Mouse (Mus musculus) midbrain, postnatal 0 days (tissue): ENCODE results near the gene Scaper. TPM values are rescaled to one million over a fixed set of nuclear protein-coding genes. Genes with fewer than 3 reads are reported as not detected.

Experiments
- ATAC-seq: fragments of 200-750 bp; cut with Nextera tagmentation; 2 replicates; pipeline ENCODE4 v1.8.0; 2017; ENCODE audit warnings: moderate number of reproducible peaks, mild to moderate bottlenecking, moderate TSS enrichment, moderate library complexity; ENCODE audit not compliant: low FRiP score
- DNase-seq: peaks from one replicate; pipeline ENCODE4 v3.0.0-alpha.2; 2015; ENCODE audit warnings: low spot score
- H3K27ac ChIP-seq: fragments of 300-500 bp; sonication (generic); 2 replicates; pipeline ENCODE4 v1.5.1; 2014; ENCODE audit warnings: low read depth, mild to moderate bottlenecking, low read length, mixed read lengths
- H3K27me3 ChIP-seq: fragments of 300-500 bp; sonication (generic); 2 replicates; pipeline ENCODE4 v1.6.1; 2014; ENCODE audit warnings: low read length, control low read depth, mixed read lengths; ENCODE audit not compliant: insufficient read depth
- H3K36me3 ChIP-seq: fragments of 300-500 bp; sonication (generic); 2 replicates; pipeline ENCODE4 v1.6.1; 2014; ENCODE audit warnings: low read length, control low read depth, mixed read lengths; ENCODE audit not compliant: insufficient read depth
- H3K4me1 ChIP-seq: fragments of 300-500 bp; sonication (generic); 2 replicates; pipeline ENCODE4 v1.6.1; 2014; ENCODE audit warnings: mild to moderate bottlenecking, control low read depth, antibody characterized with exemption, low read length, mixed read lengths; ENCODE audit not compliant: insufficient read depth
- H3K4me2 ChIP-seq: fragments of 300-500 bp; sonication (generic); 2 replicates; pipeline ENCODE4 v1.6.1; 2014; ENCODE audit warnings: low read depth, mild to moderate bottlenecking, low read length, mixed read lengths; ENCODE audit not compliant: poor library complexity, severe bottlenecking
- H3K4me3 ChIP-seq: fragments of 300-500 bp; sonication (generic); 2 replicates; pipeline ENCODE4 v1.5.1; 2014; ENCODE audit warnings: low read depth, mild to moderate bottlenecking, low read length, moderate library complexity
- H3K9ac ChIP-seq: fragments of 300-500 bp; sonication (generic); replicated peaks from 2 replicates; pipeline ENCODE4 v1.6.1; 2014; ENCODE audit warnings: mild to moderate bottlenecking, low read length, moderate library complexity, mixed read lengths; ENCODE audit not compliant: poor library complexity, severe bottlenecking
- H3K9me3 ChIP-seq: fragments of 300-500 bp; sonication (generic); 2 replicates; pipeline ENCODE4 v1.6.1; 2016; ENCODE audit warnings: low read length, control low read depth
- CTCF ChIP-seq: IDR thresholded peaks from 2 replicates; pipeline ENCODE4 v1.5.1; 2016; ENCODE audit warnings: antibody characterized with exemption, mild to moderate bottlenecking
- WGBS: fragments of 180-500 bp; shearing (Covaris S2); extraction: QIAGEN DNeasy Blood & Tissue Kit; methylation state at CpG from one replicate; pipeline ENCODE4 v1.1.7; 2014; 5-methylcytosine and 5-hydroxymethylcytosine counted together
- polyA plus RNA-seq: library from polyadenylated mRNA; unstranded; fragments of >200 nt; fragmentation: Nextera tagmentation; extraction: Ambion mirVana; gene quantifications from 2 replicates; pipeline ENCODE4 v1.2.1, GENCODE M21; 2015
- total RNA-seq: library from RNA; depleted of rRNA; stranded (reverse); fragments of >200 nt; gene quantifications from 2 replicates; pipeline ENCODE4 v1.2.3, GENCODE M21; 2014

Gene Scaper
- total and polyA plus RNA-seq, 2 experiments from 2014 or later: 36.8 to 40.5 TPM

DNA sequence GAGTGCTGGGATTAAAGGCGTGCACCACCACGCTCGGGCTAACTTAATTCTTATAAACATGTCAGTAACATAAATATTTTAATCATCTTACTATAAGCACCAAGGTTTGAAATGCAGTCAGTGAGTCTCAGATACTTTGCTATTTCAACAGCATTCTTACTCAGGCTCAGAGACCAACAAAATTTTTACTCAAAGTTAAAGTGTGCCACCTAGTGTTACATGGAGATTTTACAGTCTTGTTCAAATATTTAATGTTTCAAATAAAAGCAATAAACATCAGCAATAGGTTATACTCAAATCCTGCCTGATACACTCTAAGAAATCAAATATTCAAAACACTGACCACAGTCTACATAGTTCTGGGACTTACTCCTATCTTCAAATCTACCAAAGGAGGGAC, 19.3 kb downstream of the Scaper start:
- H3K36me3 ChIP-seq: 0 out of 2 replicates have a peak, but pooled peaks cover 3% of the 10 kb centered on the region
- no peak overlapping the region for H3K27ac ChIP-seq
- no peak overlapping the region for H3K4me2 ChIP-seq
- DNase-seq: peak; percentile 71
- no peaks in the 10 kb centered on the region for H3K27me3 ChIP-seq
- H3K4me3 ChIP-seq: no peak overlapping the region
- no peaks in the 10 kb centered on the region for H3K4me1 ChIP-seq
- ATAC-seq: no peak
- no peaks in the 10 kb centered on the region for H3K9me3 ChIP-seq
- TF ChIP-seq CTCF: peak; percentile 74
- 73% methylated on average over 3 of the region's 3 CpGs for WGBS
- no peak overlapping the region for H3K9ac ChIP-seq

DNA sequence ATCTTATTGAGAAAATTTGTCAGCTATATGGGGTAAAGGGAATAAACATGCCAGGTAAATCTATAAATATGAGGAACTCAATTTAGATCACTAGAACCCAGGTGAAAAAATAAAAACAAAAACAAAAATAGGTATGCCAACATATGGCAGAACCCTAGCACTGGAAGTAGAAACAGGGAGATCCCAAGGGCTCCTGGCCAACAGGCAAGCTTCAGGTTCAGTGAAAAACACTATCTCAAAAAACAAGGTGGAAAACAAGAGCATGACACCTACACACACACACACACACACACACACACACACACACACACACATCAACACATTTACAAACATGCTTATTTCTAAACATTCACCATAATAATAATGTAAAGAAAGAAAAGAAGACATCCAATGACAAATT, 21.2 kb downstream of the Scaper start:
- H3K36me3 ChIP-seq: peaks cover 7% of the 10 kb centered on the region; the same call in 1 of the 2 replicates
- ATAC-seq (no peak), DNase-seq (no peak)
- H3K4me1 ChIP-seq: no peaks in the 10 kb centered on the region
- no peak overlapping the region for H3K4me3 ChIP-seq
- no peaks in the 10 kb centered on the region for H3K27me3 ChIP-seq
- TF ChIP-seq CTCF: no peak
- H3K27ac ChIP-seq: no peak overlapping the region
- no peak overlapping the region for H3K4me2 ChIP-seq
- H3K9me3 ChIP-seq: no peaks in the 10 kb centered on the region
- no peak overlapping the region for H3K9ac ChIP-seq

DNA sequence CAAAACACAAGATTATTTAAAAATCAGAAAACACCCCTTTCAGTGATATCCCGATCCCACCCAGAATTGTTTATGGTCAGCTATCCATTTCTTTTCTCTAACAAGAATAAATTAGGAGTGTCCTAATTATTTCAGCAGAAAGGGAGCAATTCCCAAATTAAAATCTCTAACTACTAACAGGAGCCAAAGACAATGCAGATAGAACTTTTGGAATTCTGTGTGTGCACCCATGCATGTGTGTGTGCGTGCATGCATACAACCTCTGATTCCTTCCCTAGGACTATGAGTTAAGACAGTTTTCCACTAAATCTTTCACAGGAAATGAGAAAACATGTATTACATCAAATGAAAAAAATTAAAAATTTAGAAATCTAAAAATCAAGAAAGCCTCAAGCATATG, 26.4 kb downstream of the Scaper start:
- H3K4me3 ChIP-seq: no peak overlapping the region
- TF ChIP-seq CTCF: no peak
- DNase-seq: no peak
- H3K4me1 ChIP-seq: no peaks in the 10 kb centered on the region
- H3K9ac ChIP-seq: no peak overlapping the region
- no peak for ATAC-seq
- WGBS: 79% methylated on average over 2 of the region's 2 CpGs
- no peaks in the 10 kb centered on the region for H3K27me3 ChIP-seq
- no peaks in the 10 kb centered on the region for H3K9me3 ChIP-seq
- H3K4me2 ChIP-seq: no peak overlapping the region
- peaks cover 12% of the 10 kb centered on the region for H3K36me3 ChIP-seq
- H3K27ac ChIP-seq: no peak overlapping the region

DNA sequence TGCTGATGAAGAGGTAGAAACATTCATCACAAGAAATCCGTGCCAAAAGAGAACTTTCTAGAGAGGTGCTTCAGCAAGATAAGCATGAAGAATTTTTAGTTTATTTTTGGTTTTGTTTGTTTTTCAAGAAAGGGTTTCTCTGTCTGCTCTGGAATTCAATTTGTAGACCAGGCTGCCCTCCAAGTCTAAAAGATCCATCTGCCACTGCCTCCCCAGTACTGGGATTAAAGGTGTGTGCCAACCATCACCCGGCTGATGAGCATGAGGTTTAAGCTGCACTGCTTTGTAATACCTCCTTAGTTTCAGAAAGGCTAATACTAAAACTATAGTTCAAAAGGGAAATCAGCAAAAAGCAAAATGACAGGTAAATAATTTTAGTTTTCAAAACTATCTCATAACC, 35.0 kb downstream of the Scaper start:
- DNase-seq: no peak
- Histone ChIP-seq H3K27me3 (no peaks in the 10 kb centered on the region), H3K9ac (no peak overlapping the region), H3K4me1 (no peaks in the 10 kb centered on the region), H3K9me3 (no peaks in the 10 kb centered on the region), H3K27ac (no peak overlapping the region), H3K36me3 (0 out of 2 replicates have a peak, but pooled peaks cover 3% of the 10 kb centered on the region), H3K4me2 (no peak overlapping the region), H3K4me3 (no peak overlapping the region)
- no peak for TF ChIP-seq CTCF
- 73% methylated on average over 2 of the region's 2 CpGs for WGBS
- ATAC-seq: no peak

DNA sequence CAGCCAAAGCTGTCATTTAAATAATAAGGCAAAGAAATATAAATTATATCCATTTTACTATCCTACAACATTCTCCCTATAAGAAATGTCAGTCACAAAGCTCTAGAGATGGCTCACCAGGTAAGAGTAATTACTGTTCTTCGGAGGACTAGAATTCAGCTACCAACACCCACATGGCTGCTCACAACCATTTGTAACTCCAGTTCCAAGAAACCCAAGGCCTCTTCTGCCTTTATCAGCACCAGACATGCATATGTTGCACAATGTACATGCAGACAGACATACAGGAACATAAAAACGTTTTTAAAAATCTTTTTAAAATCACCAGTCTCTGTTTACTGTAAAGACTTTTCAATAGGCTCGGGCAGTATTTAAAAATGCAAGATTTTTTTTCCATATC, 36.3 kb downstream of the Scaper start:
- ATAC-seq (no peak), DNase-seq (no peak)
- Histone ChIP-seq H3K27me3 (no peaks in the 10 kb centered on the region), H3K9ac (no peak overlapping the region), H3K4me2 (no peak overlapping the region), H3K4me1 (no peaks in the 10 kb centered on the region), H3K9me3 (no peaks in the 10 kb centered on the region), H3K27ac (no peak overlapping the region), H3K36me3 (0 out of 2 replicates have a peak, but pooled peaks cover 3% of the 10 kb centered on the region), H3K4me3 (no peak overlapping the region)
- no peak for TF ChIP-seq CTCF
- 76% methylated on average over 3 of the region's 3 CpGs for WGBS

DNA sequence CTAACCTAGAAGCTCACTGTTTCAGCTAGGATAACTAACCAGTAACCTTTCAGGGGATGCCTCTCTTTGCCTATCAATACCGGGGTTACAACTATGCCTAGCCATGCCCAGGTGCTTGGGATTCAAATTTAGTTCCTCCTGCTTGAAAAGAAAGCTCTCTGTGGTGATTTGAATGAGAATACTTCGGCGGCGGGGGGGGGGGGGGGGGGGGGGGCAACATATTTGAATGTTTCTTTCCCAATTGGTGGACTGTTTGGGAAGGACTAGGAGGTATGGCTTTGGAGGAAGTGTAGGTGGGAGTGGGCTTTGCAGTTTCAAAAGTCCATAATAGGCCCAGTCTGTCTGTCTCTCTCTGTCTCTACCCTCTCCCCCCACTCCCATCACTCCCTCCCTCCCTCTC, 37.4 kb downstream of the Scaper start:
- Histone ChIP-seq H3K27me3 (no peaks in the 10 kb centered on the region), H3K9me3 (no peaks in the 10 kb centered on the region), H3K36me3 (0 out of 2 replicates have a peak, but pooled peaks cover 3% of the 10 kb centered on the region), H3K4me3 (no peak overlapping the region), H3K9ac (no peak overlapping the region), H3K4me1 (no peaks in the 10 kb centered on the region), H3K4me2 (no peak overlapping the region), H3K27ac (no peak overlapping the region)
- DNase-seq (no peak), ATAC-seq (no peak)
- TF ChIP-seq CTCF: no peak
- 52% methylated on average over 4 of the region's 4 CpGs for WGBS
